Mouse (Mus musculus): ENCODE data around the gene Gm34653.

DNA sequence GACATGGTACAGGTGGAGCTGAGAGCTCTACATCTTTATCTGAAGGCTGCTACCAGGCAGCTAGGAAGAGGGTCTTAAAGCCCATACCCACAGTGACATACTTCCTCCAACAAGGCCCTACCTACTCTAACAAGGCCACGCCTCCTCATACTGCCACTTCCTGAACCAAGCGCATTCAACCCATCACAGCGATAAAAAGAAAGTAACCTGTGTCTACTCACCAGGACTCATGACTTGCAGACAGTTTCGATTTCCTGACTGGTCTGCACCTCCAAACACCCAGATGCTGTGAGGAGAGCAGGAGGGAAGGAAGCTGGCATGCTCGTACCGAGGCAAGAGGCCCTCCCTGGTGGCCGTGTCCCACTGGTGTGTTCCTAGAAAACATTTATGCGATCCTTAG lies 42.5 kb upstream of the Gm34653 start:
- TF ChIP-seq POLR2A (IDR thresholded peaks at IDR 0.05; ENCODE audit: low read depth, low read length), result no peak
- no peak for TF ChIP-seq CTCF (IDR thresholded peaks at IDR 0.05; ENCODE audit: borderline replicate concordance, insufficient read depth, low read length)
